Mouse (Mus musculus) midbrain, embryonic 14.5 days (tissue): ENCODE results near the gene Fggy. TPM values are rescaled to one million over a fixed set of nuclear protein-coding genes. Genes with fewer than 3 reads are reported as not detected.

ENCODE experiments used
- ATAC-seq: fragments of 200-750 bp; cut with Nextera tagmentation; 2 replicates; pipeline ENCODE4 v1.8.0; 2017; ENCODE audit warnings: moderate number of reproducible peaks, moderate library complexity; ENCODE audit not compliant: low FRiP score, low TSS enrichment
- DNase-seq: peaks from one replicate; pipeline ENCODE4 v3.0.0-alpha.2; 2015
- H3K27ac ChIP-seq: fragments of 300-500 bp; sonication (generic); replicated peaks from 2 replicates; pipeline ENCODE4 v1.5.1; 2014; ENCODE audit warnings: mild to moderate bottlenecking, low read depth, low read length, moderate library complexity
- H3K27me3 ChIP-seq: fragments of 300-500 bp; sonication (generic); 2 replicates; pipeline ENCODE4 v1.6.1; 2014; ENCODE audit warnings: low read length, control low read depth, mixed read lengths; ENCODE audit not compliant: control insufficient read depth, insufficient read depth
- H3K36me3 ChIP-seq: fragments of 300-500 bp; sonication (generic); 2 replicates; pipeline ENCODE4 v1.6.1; 2014; ENCODE audit warnings: low read length, control low read depth; ENCODE audit not compliant: control insufficient read depth, insufficient read depth
- H3K4me1 ChIP-seq: fragments of 300-500 bp; sonication (generic); 2 replicates; pipeline ENCODE4 v1.6.1; 2014; ENCODE audit warnings: mild to moderate bottlenecking, antibody characterized with exemption, low read length, control low read depth; ENCODE audit not compliant: control insufficient read depth, insufficient read depth
- H3K4me2 ChIP-seq: fragments of 300-500 bp; sonication (generic); 2 replicates; pipeline ENCODE4 v1.6.1; 2014; ENCODE audit warnings: mild to moderate bottlenecking, low read length, moderate library complexity
- H3K4me3 ChIP-seq: fragments of 300-500 bp; sonication (generic); replicated peaks from 2 replicates; pipeline ENCODE4 v1.5.1; 2014; ENCODE audit warnings: low read depth, low read length
- H3K9ac ChIP-seq: fragments of 300-500 bp; sonication (generic); replicated peaks from 2 replicates; pipeline ENCODE4 v1.6.1; 2014; ENCODE audit warnings: mild to moderate bottlenecking, low read length, moderate library complexity
- H3K9me3 ChIP-seq: fragments of 300-500 bp; sonication (generic); 2 replicates; pipeline ENCODE4 v1.6.1; 2016; ENCODE audit warnings: low read length, control low read depth, mixed read lengths; ENCODE audit not compliant: control insufficient read depth
- WGBS: fragments of 180-500 bp; shearing (Covaris S2); extraction: QIAGEN DNeasy Blood & Tissue Kit; methylation state at CpG from one replicate; pipeline ENCODE4 v1.1.7; 2014; 5-methylcytosine and 5-hydroxymethylcytosine counted together
- polyA plus RNA-seq: library from polyadenylated mRNA; unstranded; fragments of >200 nt; fragmentation: Nextera tagmentation; extraction: Ambion mirVana; gene quantifications from 2 replicates; pipeline ENCODE4 v1.2.1, GENCODE M21; 2014

Gene Fggy
- polyA plus RNA-seq: 8.5 and 8.8 TPM in 2 replicates

DNA sequence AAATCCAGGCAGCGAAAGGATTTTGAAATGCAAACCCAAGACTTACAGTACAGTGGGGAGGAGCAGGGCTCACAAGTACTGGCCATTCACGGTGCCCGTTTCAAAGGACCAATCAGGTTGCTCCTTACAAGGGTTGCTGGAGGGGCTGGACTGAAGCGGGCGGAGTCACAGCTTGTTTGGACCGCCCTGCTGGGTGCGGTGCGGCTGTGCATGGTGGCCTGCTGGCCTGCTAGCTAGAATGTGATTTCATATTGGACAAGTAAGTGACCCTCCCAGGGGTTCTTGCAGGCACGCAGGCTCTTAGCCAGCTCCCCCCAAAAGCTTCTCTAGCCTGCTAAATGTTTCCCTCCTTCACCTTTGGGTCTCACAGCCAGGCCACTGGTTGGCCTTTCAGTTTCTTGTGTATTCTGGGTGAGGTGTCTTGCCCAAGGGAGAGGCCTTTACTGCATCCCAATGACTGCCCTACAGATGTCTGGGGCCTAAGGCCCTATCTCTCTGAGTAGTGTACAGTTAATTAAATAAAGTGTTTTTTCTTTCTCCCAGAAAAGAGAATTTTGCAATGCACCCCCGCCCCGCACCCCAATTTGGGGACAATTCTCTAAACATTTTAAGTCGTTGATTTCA, at the start of gene Fggy:
Gene Fggy (plus strand): TSS at position 175 of the 624 bp plus-strand sequence.
- DNase-seq (peak; percentile 96), ATAC-seq (peak; percentile 100)
- 0 out of 2 replicates have a peak, but pooled peaks cover 3% of the 10 kb centered on the region for H3K4me1 ChIP-seq

DNA sequence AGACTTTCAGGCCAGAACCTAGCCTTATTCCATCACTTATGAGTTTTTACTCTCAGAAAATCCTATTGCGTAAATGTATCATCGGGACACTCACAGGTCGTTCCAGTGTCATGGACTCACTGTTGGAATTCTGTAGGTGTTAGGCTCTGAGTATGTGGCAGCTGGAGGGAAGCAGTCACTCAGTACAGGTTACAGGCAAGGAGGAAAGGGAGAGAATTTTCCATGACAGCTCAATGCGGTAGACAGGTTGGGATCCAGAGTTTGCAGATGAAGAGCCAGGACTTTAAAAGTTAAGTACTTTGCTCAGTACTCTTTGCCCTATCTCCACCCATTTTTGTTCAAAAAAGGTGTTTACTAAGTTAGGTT, 49.4 kb upstream of the Fggy start:
- H3K27ac ChIP-seq: no peak overlapping the region

More for the DNA sequence above, at the start of gene Fggy:
- Histone ChIP-seq H3K27ac (peak within 1 kb of the TSS; percentile 76), H3K9ac (peak within 1 kb of the TSS; percentile 53; the same call in 1 of the 2 replicates), H3K36me3 (no peaks in the 10 kb centered on the region), H3K9me3 (no peaks in the 10 kb centered on the region), H3K4me2 (peak within 1 kb of the TSS; percentile 63), H3K27me3 (no peaks in the 10 kb centered on the region), H3K4me3 (peak within 1 kb of the TSS; percentile 40)
- 27% methylated on average over 12 of the region's 12 CpGs for WGBS

DNA sequence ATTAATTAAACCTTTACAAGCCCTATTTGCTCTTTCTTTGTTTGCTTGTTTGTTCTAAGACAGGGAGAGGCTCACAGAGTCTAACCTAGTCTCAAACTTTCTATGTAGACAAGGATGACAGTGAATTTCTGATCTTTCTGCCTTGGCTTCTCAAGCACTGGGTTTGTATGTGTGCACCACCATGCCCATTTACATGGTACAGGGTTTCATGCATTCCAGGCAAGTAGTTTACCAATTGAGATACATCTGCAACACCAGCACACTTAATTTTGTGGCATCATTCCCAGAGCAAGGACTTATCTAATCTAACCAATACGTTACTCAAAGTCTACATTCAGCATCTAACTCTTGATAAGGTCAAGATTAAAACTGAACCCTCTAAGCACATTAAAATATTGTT, 38.9 kb upstream of the Fggy start:
- DNase-seq: no peak
- no peak overlapping the region for H3K9ac ChIP-seq
- no peaks in the 10 kb centered on the region for H3K36me3 ChIP-seq
- no peak overlapping the region for H3K4me3 ChIP-seq
- ATAC-seq: no peak
- H3K9me3 ChIP-seq: no peaks in the 10 kb centered on the region
- H3K27me3 ChIP-seq: no peaks in the 10 kb centered on the region
- H3K27ac ChIP-seq: no peak overlapping the region
- 88% methylated on average over 1 of the region's 1 CpGs for WGBS
- H3K4me1 ChIP-seq: no peaks in the 10 kb centered on the region
- no peak overlapping the region for H3K4me2 ChIP-seq

More for the DNA sequence above, 49.4 kb upstream of the Fggy start:
- no peak for ATAC-seq
- DNase-seq: no peak
- Histone ChIP-seq H3K27me3 (no peaks in the 10 kb centered on the region), H3K9me3 (no peaks in the 10 kb centered on the region), H3K4me3 (no peak overlapping the region), H3K4me1 (no peaks in the 10 kb centered on the region; the same call in 1 of the 2 replicates), H3K4me2 (no peak overlapping the region), H3K36me3 (no peaks in the 10 kb centered on the region), H3K9ac (no peak overlapping the region)
- 94% methylated on average over 4 of the region's 4 CpGs for WGBS

DNA sequence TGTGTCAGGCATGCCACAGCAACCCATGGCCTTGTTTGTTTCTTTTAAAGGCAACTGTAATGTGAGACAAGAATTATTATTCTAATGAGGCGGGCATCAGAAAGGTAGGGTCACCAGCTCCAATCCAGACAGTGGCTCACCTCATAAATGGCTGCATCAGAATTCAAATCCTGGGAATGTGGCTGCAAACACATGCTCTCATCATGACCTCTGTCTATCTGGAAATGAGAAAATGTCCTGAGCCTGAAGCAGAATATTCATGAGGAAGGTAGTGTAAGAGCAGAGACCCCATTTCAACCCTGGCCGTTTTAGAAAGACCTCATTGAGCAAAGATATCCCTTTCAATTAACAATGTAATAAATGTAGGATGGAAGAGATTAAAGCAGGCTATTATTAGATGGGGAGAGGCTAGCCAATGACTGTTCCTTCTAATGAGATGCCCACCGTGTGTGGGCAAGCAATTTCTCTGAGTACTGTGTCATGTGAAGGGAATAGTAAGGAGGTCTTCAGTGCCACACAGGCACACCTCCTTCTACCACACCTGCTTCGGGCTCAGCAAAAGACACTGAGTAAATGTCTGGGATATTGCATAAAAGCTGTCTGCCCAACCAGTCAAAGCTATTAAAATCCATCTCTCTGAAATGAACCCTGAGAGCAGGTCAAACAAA, 37.2 kb upstream of the Fggy start:
- Histone ChIP-seq H3K27me3 (no peaks in the 10 kb centered on the region), H3K4me1 (no peaks in the 10 kb centered on the region), H3K27ac (no peak overlapping the region), H3K36me3 (no peaks in the 10 kb centered on the region), H3K4me3 (no peak overlapping the region), H3K9me3 (no peaks in the 10 kb centered on the region), H3K9ac (no peak overlapping the region), H3K4me2 (no peak overlapping the region)
- ATAC-seq (no peak), DNase-seq (no peak)
- WGBS: 63% methylated on average over 4 of the region's 4 CpGs

DNA sequence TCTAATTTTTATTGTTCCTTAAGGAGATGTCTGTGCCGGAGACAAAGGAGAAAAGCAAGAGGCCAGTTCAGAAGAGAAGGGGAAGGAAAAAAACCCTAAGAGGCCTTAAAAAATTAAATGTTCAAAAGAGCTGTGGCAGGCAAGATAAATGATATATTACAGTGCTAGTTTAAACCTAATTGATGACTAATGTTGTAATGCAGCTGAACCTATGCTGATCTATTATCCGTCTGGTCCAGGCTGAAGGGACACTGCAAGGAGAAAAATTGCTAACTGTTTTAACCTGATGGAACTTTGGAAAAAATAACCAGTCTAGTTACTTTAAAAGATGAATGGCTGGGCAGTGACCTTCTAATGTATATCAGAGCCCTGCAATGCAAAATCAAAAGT, 36.7 kb upstream of the Fggy start:
- no peaks in the 10 kb centered on the region for H3K9me3 ChIP-seq
- ATAC-seq (no peak), DNase-seq (no peak)
- H3K4me2 ChIP-seq: no peak overlapping the region
- no peak overlapping the region for H3K9ac ChIP-seq
- no peaks in the 10 kb centered on the region for H3K36me3 ChIP-seq
- no peaks in the 10 kb centered on the region for H3K4me1 ChIP-seq
- no peaks in the 10 kb centered on the region for H3K27me3 ChIP-seq
- no peak overlapping the region for H3K4me3 ChIP-seq
- WGBS: 79% methylated on average over 2 of the region's 2 CpGs
- no peak overlapping the region for H3K27ac ChIP-seq

DNA sequence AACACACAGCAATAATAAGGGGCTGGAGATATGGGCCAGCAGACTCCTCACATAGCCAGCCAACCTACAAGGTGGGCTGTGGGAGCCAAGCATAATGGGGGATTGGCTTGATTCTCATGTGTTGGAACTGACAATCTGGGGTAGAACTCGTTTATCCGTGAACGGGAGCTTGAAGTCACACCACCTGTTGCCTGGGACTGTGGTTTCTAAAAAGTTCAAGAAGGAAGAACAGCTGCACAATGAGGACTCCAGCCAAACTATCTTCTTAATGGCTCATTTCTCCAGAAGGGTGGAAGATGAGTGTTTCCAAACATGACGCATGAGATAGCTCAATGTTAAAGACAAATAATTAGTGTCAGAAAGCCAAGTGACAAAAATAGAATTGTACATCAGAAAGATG, 30.7 kb upstream of the Fggy start:
- H3K4me2 ChIP-seq: no peak overlapping the region
- DNase-seq: no peak
- H3K27ac ChIP-seq: no peak overlapping the region
- whole genome bisulfite sequencing: 93% methylated on average over 4 of the region's 4 CpGs
- H3K4me1 ChIP-seq: no peaks in the 10 kb centered on the region
- no peaks in the 10 kb centered on the region for H3K9me3 ChIP-seq
- H3K27me3 ChIP-seq: no peaks in the 10 kb centered on the region
- no peak overlapping the region for H3K4me3 ChIP-seq
- no peak overlapping the region for H3K9ac ChIP-seq
- ATAC-seq: no peak
- H3K36me3 ChIP-seq: no peaks in the 10 kb centered on the region

DNA sequence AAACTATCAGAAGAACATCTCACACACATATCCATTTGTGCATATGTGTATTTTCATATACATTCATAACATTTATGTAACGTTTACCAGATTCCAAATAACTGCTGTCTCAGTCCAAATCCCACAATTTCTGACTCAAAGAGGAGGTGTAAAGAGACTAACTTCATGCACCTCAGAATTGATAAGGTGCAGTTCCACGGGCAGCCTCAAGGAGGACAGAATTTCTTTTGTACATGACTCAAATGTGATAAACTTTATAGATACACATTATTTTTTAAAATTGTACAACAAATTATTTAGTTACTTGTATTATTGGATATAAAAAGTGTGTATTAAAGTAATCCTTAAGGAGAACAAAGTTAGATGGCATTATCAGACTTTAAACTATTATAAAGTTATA, 26.6 kb upstream of the Fggy start:
- Histone ChIP-seq H3K4me1 (no peaks in the 10 kb centered on the region), H3K4me2 (no peak overlapping the region), H3K9me3 (no peaks in the 10 kb centered on the region), H3K4me3 (no peak overlapping the region), H3K9ac (no peak overlapping the region), H3K27ac (no peak overlapping the region), H3K36me3 (no peaks in the 10 kb centered on the region), H3K27me3 (no peaks in the 10 kb centered on the region)
- ATAC-seq (no peak), DNase-seq (no peak)
- WGBS: 65% methylated on average over 2 of the region's 2 CpGs

DNA sequence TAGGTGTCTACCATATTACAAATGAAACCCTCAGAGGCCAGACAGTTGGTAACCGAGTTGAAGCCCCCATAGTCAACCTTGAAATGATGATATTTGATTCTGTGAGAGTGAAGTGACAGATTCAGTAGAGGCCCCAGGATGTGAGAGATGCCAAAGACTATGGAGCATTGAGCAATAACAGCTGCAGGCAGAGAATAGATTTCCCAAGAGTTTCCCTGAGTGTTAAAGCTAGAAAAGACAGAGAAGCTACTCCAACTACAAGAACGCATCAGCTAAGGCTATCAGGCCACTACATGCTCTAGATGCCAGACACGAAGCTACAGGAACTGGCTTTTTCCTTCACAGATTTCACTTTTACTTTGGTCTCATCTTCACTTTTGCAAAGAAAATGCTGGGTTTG, 23.4 kb upstream of the Fggy start:
- WGBS: 86% methylated on average over 3 of the region's 3 CpGs
- no peaks in the 10 kb centered on the region for H3K27me3 ChIP-seq
- no peak overlapping the region for H3K4me3 ChIP-seq
- DNase-seq (no peak), ATAC-seq (no peak)
- H3K4me1 ChIP-seq: no peaks in the 10 kb centered on the region
- H3K9me3 ChIP-seq: no peaks in the 10 kb centered on the region
- H3K4me2 ChIP-seq: no peak overlapping the region
- H3K27ac ChIP-seq: no peak overlapping the region
- no peak overlapping the region for H3K9ac ChIP-seq
- no peaks in the 10 kb centered on the region for H3K36me3 ChIP-seq
